Mouse (Mus musculus) kidney, embryonic 14.5 days (tissue): ENCODE results near the gene Tmem110. TPM values are rescaled to one million over a fixed set of nuclear protein-coding genes. Genes with fewer than 3 reads are reported as not detected.

Experiments
- ATAC-seq: fragments of 200-750 bp; cut with Nextera tagmentation; 2 replicates; pipeline ENCODE4 v1.8.0; 2017; ENCODE audit warnings: moderate number of reproducible peaks, mild to moderate bottlenecking, moderate TSS enrichment, moderate library complexity; ENCODE audit not compliant: low FRiP score, low TSS enrichment
- H3K27ac ChIP-seq: fragments of 300-500 bp; sonication (generic); 2 replicates; pipeline ENCODE4 v1.5.1; 2014; ENCODE audit warnings: low read depth, mild to moderate bottlenecking, low read length, moderate library complexity, mixed read lengths
- H3K27me3 ChIP-seq: fragments of 300-500 bp; sonication (generic); 2 replicates; pipeline ENCODE4 v1.6.1; 2014; ENCODE audit warnings: mild to moderate bottlenecking, low read length; ENCODE audit not compliant: control insufficient read depth, insufficient read depth
- H3K36me3 ChIP-seq: fragments of 300-500 bp; sonication (generic); 2 replicates; pipeline ENCODE4 v1.6.1; 2014; ENCODE audit warnings: low read length, mixed read lengths; ENCODE audit not compliant: control insufficient read depth, insufficient read depth
- H3K4me1 ChIP-seq: fragments of 300-500 bp; sonication (generic); 2 replicates; pipeline ENCODE4 v1.6.1; 2014; ENCODE audit warnings: low read length, mixed read lengths; ENCODE audit not compliant: control insufficient read depth, insufficient read depth
- H3K4me2 ChIP-seq: fragments of 300-500 bp; sonication (generic); replicated peaks from 2 replicates; pipeline ENCODE4 v1.6.1; 2014; ENCODE audit warnings: low read depth, mild to moderate bottlenecking, low read length
- H3K4me3 ChIP-seq: fragments of 300-500 bp; sonication (generic); 2 replicates; pipeline ENCODE4 v1.5.1; 2014; ENCODE audit warnings: mild to moderate bottlenecking, low read length
- H3K9ac ChIP-seq: fragments of 300-500 bp; sonication (generic); 2 replicates; pipeline ENCODE4 v1.6.1; 2014; ENCODE audit warnings: low read depth, mild to moderate bottlenecking, low read length, moderate library complexity
- H3K9me3 ChIP-seq: fragments of 300-500 bp; sonication (generic); 2 replicates; pipeline ENCODE4 v1.6.1; 2016; ENCODE audit warnings: low read length; ENCODE audit not compliant: control insufficient read depth
- WGBS: fragments of 180-500 bp; shearing (Covaris S2); extraction: QIAGEN DNeasy Blood & Tissue Kit; methylation state at CpG from one replicate; pipeline ENCODE4 v1.1.7; 2014; 5-methylcytosine and 5-hydroxymethylcytosine counted together
- polyA plus RNA-seq: library from polyadenylated mRNA; unstranded; fragments of >200 nt; fragmentation: Nextera tagmentation; extraction: Ambion mirVana; gene quantifications from 2 replicates; pipeline ENCODE4 v1.2.1, GENCODE M21; 2014

Gene Tmem110
- polyA plus RNA-seq, 1 experiment from 2014 or later = 29.5 TPM

GRCm38 (mm10) chr14:30904307-30904706 lies 78.9 kb downstream of the Tmem110 start:
- WGBS = 85% methylated on average over 8 of the region's 8 CpGs
- Histone ChIP-seq H3K27me3 (no peaks in the 10 kb centered on the region), H3K9me3 (no peaks in the 10 kb centered on the region), H3K27ac (no peak overlapping the region), H3K36me3 (no peaks in the 10 kb centered on the region), H3K4me3 (no peak overlapping the region), H3K9ac (no peak overlapping the region), H3K4me1 (no peaks in the 10 kb centered on the region), H3K4me2 (no peak overlapping the region)
- ATAC-seq = no peak

GRCm38 (mm10) chr14:30906001-30906400 lies 80.6 kb downstream of the Tmem110 start:
- no peak for ATAC-seq
- H3K27ac ChIP-seq = no peak overlapping the region
- no peak overlapping the region for H3K4me3 ChIP-seq
- no peak overlapping the region for H3K9ac ChIP-seq
- H3K36me3 ChIP-seq = no peaks in the 10 kb centered on the region
- no peaks in the 10 kb centered on the region for H3K27me3 ChIP-seq
- no peaks in the 10 kb centered on the region for H3K4me1 ChIP-seq
- 89% methylated on average over 6 of the region's 6 CpGs for WGBS
- H3K9me3 ChIP-seq = no peaks in the 10 kb centered on the region
- no peak overlapping the region for H3K4me2 ChIP-seq

- Histone ChIP-seq H3K4me3 (no peak overlapping the region), H3K9ac (no peak overlapping the region), H3K4me1 (no peaks in the 10 kb centered on the region), H3K4me2 (no peak overlapping the region), H3K27me3 (no peaks in the 10 kb centered on the region), H3K27ac (no peak overlapping the region), H3K9me3 (no peaks in the 10 kb centered on the region), H3K36me3 (no peaks in the 10 kb centered on the region)
- WGBS = 63% methylated on average over 3 of the region's 3 CpGs
- no peak for ATAC-seq
Measured at GRCm38 (mm10) chr14:30907814-30908265, 82.5 kb downstream of the Tmem110 start.

GRCm38 (mm10) chr14:30911141-30911540 lies 85.8 kb downstream of the Tmem110 start:
- Histone ChIP-seq H3K27me3 (no peaks in the 10 kb centered on the region), H3K27ac (no peak overlapping the region), H3K9me3 (no peaks in the 10 kb centered on the region), H3K4me1 (no peaks in the 10 kb centered on the region), H3K4me2 (no peak overlapping the region), H3K36me3 (no peaks in the 10 kb centered on the region), H3K4me3 (no peak overlapping the region), H3K9ac (no peak overlapping the region)
- 92% methylated on average over 8 of the region's 8 CpGs for WGBS
- no peak for ATAC-seq

GRCm38 (mm10) chr14:30912641-30913040 lies 87.3 kb downstream of the Tmem110 start:
- Histone ChIP-seq H3K27ac (no peak overlapping the region), H3K9me3 (no peaks in the 10 kb centered on the region), H3K4me3 (no peak overlapping the region), H3K36me3 (no peaks in the 10 kb centered on the region), H3K27me3 (no peaks in the 10 kb centered on the region), H3K9ac (no peak overlapping the region), H3K4me2 (no peak overlapping the region), H3K4me1 (no peaks in the 10 kb centered on the region)
- ATAC-seq = no peak
- WGBS = 80% methylated on average over 8 of the region's 8 CpGs

GRCm38 (mm10) chr14:30913404-30913803 lies 88.0 kb downstream of the Tmem110 start:
- no peaks in the 10 kb centered on the region for H3K36me3 ChIP-seq

GRCm38 (mm10) chr14:30916516-30916915 lies 91.1 kb downstream of the Tmem110 start:
- H3K4me1 ChIP-seq = no peaks in the 10 kb centered on the region
- no peaks in the 10 kb centered on the region for H3K9me3 ChIP-seq
- WGBS = 89% methylated on average over 1 of the region's 1 CpGs
- no peaks in the 10 kb centered on the region for H3K27me3 ChIP-seq
- ATAC-seq = no peak
- H3K4me2 ChIP-seq = no peak overlapping the region
- H3K9ac ChIP-seq = no peak overlapping the region
- H3K27ac ChIP-seq = no peak overlapping the region
- H3K4me3 ChIP-seq = no peak overlapping the region
- H3K36me3 ChIP-seq = no peaks in the 10 kb centered on the region

More at GRCm38 (mm10) chr14:30913404-30913803, 88.0 kb downstream of the Tmem110 start:
- 75% methylated on average over 5 of the region's 5 CpGs for WGBS
- Histone ChIP-seq H3K27ac (no peak overlapping the region), H3K4me3 (no peak overlapping the region), H3K4me1 (no peaks in the 10 kb centered on the region), H3K9ac (no peak overlapping the region), H3K27me3 (no peaks in the 10 kb centered on the region), H3K9me3 (no peaks in the 10 kb centered on the region), H3K4me2 (no peak overlapping the region)
- no peak for ATAC-seq

GRCm38 (mm10) chr14:30922053-30922670 lies 96.8 kb downstream of the Tmem110 start:
- no peaks in the 10 kb centered on the region for H3K27me3 ChIP-seq
- no peaks in the 10 kb centered on the region for H3K36me3 ChIP-seq
- H3K4me2 ChIP-seq = no peak overlapping the region
- H3K9ac ChIP-seq = no peak overlapping the region
- H3K4me3 ChIP-seq = no peak overlapping the region
- ATAC-seq = no peak
- no peak overlapping the region for H3K27ac ChIP-seq
- H3K9me3 ChIP-seq = no peaks in the 10 kb centered on the region
- H3K4me1 ChIP-seq = no peaks in the 10 kb centered on the region
- WGBS = 63% methylated on average over 8 of the region's 8 CpGs

GRCm38 (mm10) chr14:30923375-30924105 lies 98.2 kb downstream of the Tmem110 start, which contains the start of gene Itih3:
Gene Itih3, minus strand, starts transcription at chr14:30923760.
- H3K27me3 ChIP-seq = no peaks in the 10 kb centered on the region
- H3K9ac ChIP-seq = no peak within 1 kb of the TSS
- no peaks in the 10 kb centered on the region for H3K9me3 ChIP-seq
- H3K4me1 ChIP-seq = no peaks in the 10 kb centered on the region
- ATAC-seq = no peak
- no peaks in the 10 kb centered on the region for H3K36me3 ChIP-seq
- 71% methylated on average over 6 of the region's 6 CpGs for WGBS
- H3K27ac ChIP-seq = no peak within 1 kb of the TSS
- H3K4me2 ChIP-seq = no peak within 1 kb of the TSS
- no peak within 1 kb of the TSS for H3K4me3 ChIP-seq
